In genomic region chr11:106818341-106818740, GRCm38 (mm10) we compare ENCODE assay signal across 10 mouse cellular contexts. TPM values are rescaled to one million over a fixed set of nuclear protein-coding genes. Genes with fewer than 3 reads are reported as not detected.
DNase-seq lines count a peak whose midpoint lies in the region; ATAC-seq and TF ChIP-seq lines count a peak whose summit lies in the region.
"Had no signal": no experiment of that assay in that cellular context is flagged by ENCODE, and none has a peak within 500 bp of the region (broad histone marks: within the 10 kb centered on the region; RNA-seq: fewer than 3 reads in every experiment).

No protein-coding gene starts in this region.

- peaks cover 62% of the 10 kb centered on the region for H3K4me1 ChIP-seq in heart, embryonic 13.5 days
- H3K4me1 ChIP-seq in midbrain, embryonic 13.5 days (replicated peaks) = peaks cover 10% of the 10 kb centered on the region
- H3K4me1 ChIP-seq in midbrain, embryonic 11.5 days (ENCODE audit: control insufficient read depth, insufficient read depth, low read length) = no peaks in the 10 kb centered on the region
- no peaks in the 10 kb centered on the region; the same call in 1 of the 2 replicates for H3K4me1 ChIP-seq in forebrain, postnatal 0 days (ENCODE audit: insufficient read depth)
- no peaks in the 10 kb centered on the region for H3K4me1 ChIP-seq in midbrain, postnatal 0 days (ENCODE audit: insufficient read depth, low read length)

- no peak for TF ChIP-seq CTCF in forebrain, postnatal 0 days (IDR thresholded peaks at IDR 0.05; ENCODE audit: low read depth)
- no peak for TF ChIP-seq CTCF in midbrain, postnatal 0 days (IDR thresholded peaks at IDR 0.05)

- no peaks in the 10 kb centered on the region for H3K27me3 ChIP-seq in heart, embryonic 13.5 days (replicated peaks)
- no peaks in the 10 kb centered on the region for H3K27me3 ChIP-seq in midbrain, embryonic 13.5 days
- no peaks in the 10 kb centered on the region for H3K27me3 ChIP-seq in midbrain, embryonic 11.5 days (ENCODE audit: control insufficient read depth, insufficient read depth, low read length)
- no peaks in the 10 kb centered on the region for H3K27me3 ChIP-seq in forebrain, postnatal 0 days (ENCODE audit: insufficient read depth, low read length)
- H3K27me3 ChIP-seq in midbrain, postnatal 0 days (ENCODE audit: insufficient read depth, low read length) = no peaks in the 10 kb centered on the region

- ATAC-seq in heart, embryonic 13.5 days (ENCODE audit: extremely low read depth, insufficient number of reproducible peaks, low FRiP score, low TSS enrichment) = no peak
- peak; percentile 58; the same call in 1 of the 2 replicates for ATAC-seq in midbrain, embryonic 13.5 days
- no peak for ATAC-seq in midbrain, embryonic 11.5 days (ENCODE audit: low FRiP score)
- ATAC-seq in forebrain, postnatal 0 days = peak; percentile 71
- ATAC-seq in midbrain, postnatal 0 days (ENCODE audit: low FRiP score) = no peak
- no peak for ATAC-seq in megakaryocyte, adult 5-6 weeks (ENCODE audit: poor library complexity, severe bottlenecking)

- peak overlapping the region; percentile 75 for H3K27ac ChIP-seq in heart, embryonic 13.5 days (replicated peaks)
- H3K27ac ChIP-seq in midbrain, embryonic 13.5 days = peak overlapping the region; percentile 54; the same call in 1 of the 2 replicates
- H3K27ac ChIP-seq in midbrain, embryonic 11.5 days (ENCODE audit: low read depth, low read length) = no peak overlapping the region
- peak overlapping the region; percentile 81 for H3K27ac ChIP-seq in forebrain, postnatal 0 days (ENCODE audit: low read depth, low read length)
- H3K27ac ChIP-seq in midbrain, postnatal 0 days (ENCODE audit: low read depth, low read length) = peak overlapping the region; percentile 49

- peaks cover 86% of the 10 kb centered on the region for H3K36me3 ChIP-seq in heart, embryonic 13.5 days
- peaks cover 85% of the 10 kb centered on the region for H3K36me3 ChIP-seq in midbrain, embryonic 13.5 days
- H3K36me3 ChIP-seq in midbrain, embryonic 11.5 days (ENCODE audit: control insufficient read depth, insufficient read depth, low read length) = peaks cover 6% of the 10 kb centered on the region
- H3K36me3 ChIP-seq in forebrain, postnatal 0 days (ENCODE audit: insufficient read depth) = peaks cover 55% of the 10 kb centered on the region
- peaks cover 37% of the 10 kb centered on the region for H3K36me3 ChIP-seq in midbrain, postnatal 0 days (ENCODE audit: insufficient read depth, low read length)

- DNase-seq in heart, adult 11 months = no peak
- no peak for DNase-seq in midbrain, embryonic 11.5 days (ENCODE audit: low spot score, missing footprints)
- DNase-seq in forebrain, postnatal 0 days = peak; percentile 71
- peak; percentile 71 for DNase-seq in midbrain, postnatal 0 days (ENCODE audit: low spot score)
- no peak for DNase-seq in spleen, postnatal 10 days (ENCODE audit: low spot score in 2 of 2)
- DNase-seq: thymus, postnatal 14 days had no signal

- H3K4me2 ChIP-seq in heart, embryonic 13.5 days = peak overlapping the region; percentile 58
- H3K4me2 ChIP-seq in midbrain, embryonic 13.5 days (replicated peaks) = no peak overlapping the region
- no peak overlapping the region for H3K4me2 ChIP-seq in midbrain, embryonic 11.5 days
- H3K4me2 ChIP-seq in forebrain, postnatal 0 days (ENCODE audit: low read depth) = peak overlapping the region; percentile 24; the same call in 1 of the 2 replicates
- no peak overlapping the region for H3K4me2 ChIP-seq in midbrain, postnatal 0 days (ENCODE audit: low read depth, low read length, poor library complexity, severe bottlenecking)

- WGBS in heart, embryonic 13.5 days = 24% methylated on average over 9 of the region's 9 CpGs
- 63% methylated on average over 9 of the region's 9 CpGs for WGBS in midbrain, embryonic 13.5 days
- WGBS in midbrain, embryonic 11.5 days = 91% methylated on average over 9 of the region's 9 CpGs
- WGBS in forebrain, postnatal 0 days = 10% methylated on average over 9 of the region's 9 CpGs
- 41% methylated on average over 9 of the region's 9 CpGs for WGBS in midbrain, postnatal 0 days

- 0 out of 2 replicates have a peak overlapping the region, but pooled peaks have one; percentile 30 for H3K9ac ChIP-seq in heart, embryonic 13.5 days
- H3K9ac ChIP-seq in midbrain, embryonic 13.5 days (replicated peaks) = no peak overlapping the region
- no peak overlapping the region for H3K9ac ChIP-seq in midbrain, embryonic 11.5 days (ENCODE audit: low read length)
- H3K9ac ChIP-seq in forebrain, postnatal 0 days = peak overlapping the region; percentile 33; the same call in 1 of the 2 replicates
- H3K9ac ChIP-seq in midbrain, postnatal 0 days (replicated peaks; ENCODE audit: low read length, poor library complexity, severe bottlenecking) = no peak overlapping the region

- H3K4me3 ChIP-seq in heart, embryonic 13.5 days = peak overlapping the region; percentile 20; the same call in 1 of the 2 replicates
- H3K4me3 ChIP-seq in midbrain, embryonic 13.5 days (replicated peaks) = no peak overlapping the region
- H3K4me3 ChIP-seq in midbrain, embryonic 11.5 days (ENCODE audit: low read depth, low read length) = no peak overlapping the region
- no peak overlapping the region for H3K4me3 ChIP-seq in forebrain, postnatal 0 days (ENCODE audit: low read depth, low read length)
- no peak overlapping the region for H3K4me3 ChIP-seq in midbrain, postnatal 0 days (ENCODE audit: low read depth, low read length)
- H3K4me3 ChIP-seq: gastrocnemius, adult 2 months had no signal

- H3K9me3 ChIP-seq in heart, embryonic 13.5 days = no peaks in the 10 kb centered on the region
- H3K9me3 ChIP-seq in midbrain, embryonic 13.5 days = no peaks in the 10 kb centered on the region
- H3K9me3 ChIP-seq in midbrain, embryonic 11.5 days (ENCODE audit: control insufficient read depth, low read length) = no peaks in the 10 kb centered on the region
- no peaks in the 10 kb centered on the region for H3K9me3 ChIP-seq in forebrain, postnatal 0 days (ENCODE audit: low read length)
- no peaks in the 10 kb centered on the region for H3K9me3 ChIP-seq in midbrain, postnatal 0 days (ENCODE audit: low read length)

RNA-seq across cellular contexts. Expression of gene Cep95, which starts 29.3 kb away (rescaled TPM):
- polyA plus RNA-seq in heart, embryonic 13.5 days (2015; fragmentation: Nextera tagmentation; extraction: Ambion mirVana) = 11.5 and 13.7 TPM in 2 replicates
- polyA plus RNA-seq in midbrain, embryonic 13.5 days (2015; fragmentation: Nextera tagmentation; extraction: Ambion mirVana) = 20.2 and 20.4 TPM in 2 replicates
- polyA plus RNA-seq in midbrain, embryonic 11.5 days (2014; fragmentation: Nextera tagmentation; extraction: Ambion mirVana) = 22.1 and 23.1 TPM in 2 replicates
- 13.8 and 15.8 TPM in 2 replicates for total RNA-seq in forebrain, postnatal 0 days (2014; rRNA removed)
- polyA plus RNA-seq in forebrain, postnatal 0 days (2015; fragmentation: Nextera tagmentation; extraction: Ambion mirVana) = 4.7 and 6.9 TPM in 2 replicates
- total RNA-seq in midbrain, postnatal 0 days (2014; rRNA removed) = 6.0 and 13.3 TPM in 2 replicates
- 6.0 and 7.9 TPM in 2 replicates for polyA plus RNA-seq in midbrain, postnatal 0 days (2015; fragmentation: Nextera tagmentation; extraction: Ambion mirVana)
- 15.8 and 16.5 TPM in 2 replicates for total RNA-seq in megakaryocyte, adult 5-6 weeks (2015)
- 12.2 and 18.6 TPM in 2 replicates for total RNA-seq in megakaryocyte, adult 5-6 weeks (2017)

RNA-seq across cellular contexts. Expression of gene Ddx5, which starts 29.4 kb away (rescaled TPM):
- polyA plus RNA-seq in heart, embryonic 13.5 days (2015; fragmentation: Nextera tagmentation; extraction: Ambion mirVana) = 192 and 199 TPM in 2 replicates
- 487 and 502 TPM in 2 replicates for polyA plus RNA-seq in midbrain, embryonic 13.5 days (2015; fragmentation: Nextera tagmentation; extraction: Ambion mirVana)
- 515 and 561 TPM in 2 replicates for polyA plus RNA-seq in midbrain, embryonic 11.5 days (2014; fragmentation: Nextera tagmentation; extraction: Ambion mirVana)
- 462 and 530 TPM in 2 replicates for total RNA-seq in forebrain, postnatal 0 days (2014; rRNA removed)
- 274 and 306 TPM in 2 replicates for polyA plus RNA-seq in forebrain, postnatal 0 days (2015; fragmentation: Nextera tagmentation; extraction: Ambion mirVana)
- total RNA-seq in midbrain, postnatal 0 days (2014; rRNA removed) = 408 and 459 TPM in 2 replicates
- polyA plus RNA-seq in midbrain, postnatal 0 days (2015; fragmentation: Nextera tagmentation; extraction: Ambion mirVana) = 260 and 301 TPM in 2 replicates
- total RNA-seq in megakaryocyte, adult 5-6 weeks (2015) = 755 and 789 TPM in 2 replicates
- total RNA-seq in megakaryocyte, adult 5-6 weeks (2017) = 996 and 1,155 TPM in 2 replicates

RNA-seq across cellular contexts. Expression of gene Polg2, which starts 39.0 kb away (rescaled TPM):
- polyA plus RNA-seq in heart, embryonic 13.5 days (2015; fragmentation: Nextera tagmentation; extraction: Ambion mirVana) = 6.1 and 6.5 TPM in 2 replicates
- 10.0 and 10.7 TPM in 2 replicates for polyA plus RNA-seq in midbrain, embryonic 13.5 days (2015; fragmentation: Nextera tagmentation; extraction: Ambion mirVana)
- polyA plus RNA-seq in midbrain, embryonic 11.5 days (2014; fragmentation: Nextera tagmentation; extraction: Ambion mirVana) = 9.7 and 11.2 TPM in 2 replicates
- total RNA-seq in forebrain, postnatal 0 days (2014; rRNA removed) = 9.5 and 10.5 TPM in 2 replicates
- 10.0 and 11.3 TPM in 2 replicates for polyA plus RNA-seq in forebrain, postnatal 0 days (2015; fragmentation: Nextera tagmentation; extraction: Ambion mirVana)
- 6.6 and 9.8 TPM in 2 replicates for total RNA-seq in midbrain, postnatal 0 days (2014; rRNA removed)
- 9.7 and 10.5 TPM in 2 replicates for polyA plus RNA-seq in midbrain, postnatal 0 days (2015; fragmentation: Nextera tagmentation; extraction: Ambion mirVana)
- 11.6 and 13.3 TPM in 2 replicates for total RNA-seq in megakaryocyte, adult 5-6 weeks (2015)
- total RNA-seq in megakaryocyte, adult 5-6 weeks (2017) = 7.8 and 11.1 TPM in 2 replicates

Comparison
In these comparisons a context has a peak if more than half of its experiments do, and no peak if none do; other contexts are left out.
1. ATAC-seq: peak in midbrain, embryonic 13.5 days (single experiment) and forebrain, postnatal 0 days (single experiment); none in heart, embryonic 13.5 days (single experiment), midbrain, embryonic 11.5 days (single experiment), midbrain, postnatal 0 days (single experiment) and megakaryocyte, adult 5-6 weeks (single experiment).
2. DNase-seq: peak in forebrain, postnatal 0 days (single experiment) and midbrain, postnatal 0 days (single experiment); none in heart, adult 11 months (single experiment), midbrain, embryonic 11.5 days (single experiment) and spleen, postnatal 10 days (0 of 2).
3. H3K4me2 ChIP-seq: peak in heart, embryonic 13.5 days (single experiment) and forebrain, postnatal 0 days (single experiment); none in midbrain, embryonic 13.5 days (single experiment), midbrain, embryonic 11.5 days (single experiment) and midbrain, postnatal 0 days (single experiment).
4. H3K9ac ChIP-seq: peak in heart, embryonic 13.5 days (single experiment) and forebrain, postnatal 0 days (single experiment); none in midbrain, embryonic 13.5 days (single experiment), midbrain, embryonic 11.5 days (single experiment) and midbrain, postnatal 0 days (single experiment).